Mouse (Mus musculus) spleen, adult 2 months (tissue): ENCODE data around the gene Casq2. TPM values are rescaled to one million over a fixed set of nuclear protein-coding genes. Genes with fewer than 3 reads are reported as not detected.

ENCODE experiments used
- DNase-seq, 2 experiments: peaks; one replicate each; pipeline versions ENCODE4 v3.0.0 to v3.0.0-alpha.2; 2012 to 2021; ENCODE audit warnings: low spot score in 2 of 2, low read depth in 1 of 2
- H3K27ac ChIP-seq: fragments of 200-500 bp; 2 replicates; pipeline ENCODE4 v1.5.1; 2012; ENCODE audit warnings: low read length, inconsistent platforms; ENCODE audit not compliant: insufficient read depth
- H3K27me3 ChIP-seq: fragments of 200-500 bp; 2 replicates; pipeline ENCODE4 v1.6.1; 2012; ENCODE audit warnings: mild to moderate bottlenecking, moderate library complexity, low read length, inconsistent platforms; ENCODE audit not compliant: control insufficient read depth, insufficient read depth
- H3K36me3 ChIP-seq: fragments of 200-500 bp; 2 replicates; pipeline ENCODE4 v1.6.1; 2012; ENCODE audit warnings: mild to moderate bottlenecking, low read length, inconsistent platforms; ENCODE audit not compliant: control insufficient read depth, insufficient read depth
- H3K4me1 ChIP-seq: fragments of 200-500 bp; 2 replicates; pipeline ENCODE4 v1.6.1; 2011; ENCODE audit warnings: inconsistent platforms; ENCODE audit not compliant: control insufficient read depth, insufficient read depth, insufficient read length
- H3K4me3 ChIP-seq: fragments of 200-500 bp; 2 replicates; pipeline ENCODE4 v1.5.1; 2011; ENCODE audit warnings: mild to moderate bottlenecking, inconsistent platforms; ENCODE audit not compliant: insufficient read depth, insufficient read length; ENCODE audit errors: extremely low read depth
- CTCF ChIP-seq: fragments of 200-500 bp; IDR thresholded peaks from 2 replicates; pipeline ENCODE4 v1.5.1; 2011; ENCODE audit warnings: mild to moderate bottlenecking, inconsistent platforms; ENCODE audit not compliant: insufficient read depth, insufficient read length, insufficient replicate concordance; ENCODE audit errors: extremely low read depth
- POLR2A ChIP-seq: fragments of 200-500 bp; IDR thresholded peaks from 2 replicates; pipeline ENCODE4 v1.6.1; 2011; ENCODE audit warnings: low read depth, low read length, inconsistent platforms
- WGBS: fragments of 180-500 bp; shearing (Covaris S2); methylation state at CpG from one replicate; pipeline ENCODE4 v1.1.7; 2018; 5-methylcytosine and 5-hydroxymethylcytosine counted together
- polyA plus RNA-seq: library from polyadenylated mRNA; depleted of rRNA; stranded (reverse); fragments of >200 nt; gene quantifications from 2 replicates; pipeline ENCODE4 v1.2.3, GENCODE M21; 2012; rRNA removed

Casq2 gene
- polyA plus RNA-seq: 0.21 and 0.45 TPM in 2 replicates

- H3K4me3 ChIP-seq: no peak within 1 kb of the TSS
- DNase-seq: no peak
- H3K27me3 ChIP-seq: no peaks in the 10 kb centered on the region
- H3K4me1 ChIP-seq: no peaks in the 10 kb centered on the region
- WGBS: 73% methylated on average over 4 of the region's 4 CpGs
- no peak for TF ChIP-seq CTCF
- no peak for TF ChIP-seq POLR2A
- H3K27ac ChIP-seq: no peak within 1 kb of the TSS
- H3K36me3 ChIP-seq: no peaks in the 10 kb centered on the region
Observed at GRCm38 (mm10) chr3:102086283-102086682, at the start of gene Casq2. Gene Casq2 (plus strand): TSS chr3:102086415.

- Histone ChIP-seq H3K27ac (no peak overlapping the region), H3K36me3 (no peaks in the 10 kb centered on the region), H3K4me1 (no peaks in the 10 kb centered on the region), H3K4me3 (no peak overlapping the region), H3K27me3 (no peaks in the 10 kb centered on the region)
- TF ChIP-seq POLR2A (no peak), CTCF (no peak)
- no peak for DNase-seq
- WGBS: 81% methylated on average over 5 of the region's 5 CpGs
Observed at GRCm38 (mm10) chr3:102037806-102038205, 48.4 kb upstream of the Casq2 start.

- no peaks in the 10 kb centered on the region for H3K36me3 ChIP-seq
- DNase-seq: no peak
- 75% methylated on average over 6 of the region's 6 CpGs for WGBS
- no peak overlapping the region for H3K4me3 ChIP-seq
- H3K27ac ChIP-seq: no peak overlapping the region
- H3K27me3 ChIP-seq: no peaks in the 10 kb centered on the region
- no peaks in the 10 kb centered on the region for H3K4me1 ChIP-seq
- no peak for TF ChIP-seq POLR2A
- TF ChIP-seq CTCF: no peak
Observed at GRCm38 (mm10) chr3:102038608-102039007, 47.6 kb upstream of the Casq2 start.

DNA sequence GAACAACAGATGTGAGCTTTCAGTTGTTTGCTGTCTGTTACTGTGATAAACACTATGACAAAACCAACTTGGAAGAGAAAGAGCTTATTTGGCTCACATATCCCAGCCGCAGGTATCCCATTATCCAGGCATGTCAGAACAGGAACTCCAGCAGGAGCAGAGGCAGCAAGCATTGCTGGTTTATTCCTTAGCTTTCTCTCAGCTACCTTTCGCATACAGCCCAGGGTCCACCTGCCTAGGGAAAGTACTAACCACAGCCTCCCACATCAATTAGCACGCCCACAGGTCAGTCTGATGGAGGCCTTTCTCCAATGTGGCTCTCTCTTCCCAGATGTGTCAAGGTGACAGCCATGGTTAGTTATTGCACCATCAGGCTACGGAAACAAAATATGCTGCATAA lies 44.6 kb upstream of the Casq2 start:
- H3K27me3 ChIP-seq: no peaks in the 10 kb centered on the region
- H3K4me3 ChIP-seq: no peak overlapping the region
- H3K4me1 ChIP-seq: no peaks in the 10 kb centered on the region
- no peaks in the 10 kb centered on the region for H3K36me3 ChIP-seq
- no peak for TF ChIP-seq CTCF
- no peak for DNase-seq
- H3K27ac ChIP-seq: no peak overlapping the region
- 89% methylated on average over 4 of the region's 4 CpGs for WGBS

- WGBS: 41% methylated on average over 3 of the region's 3 CpGs
- DNase-seq: no peak
- no peaks in the 10 kb centered on the region for H3K4me1 ChIP-seq
- no peak for TF ChIP-seq CTCF
- TF ChIP-seq POLR2A: no peak
- no peaks in the 10 kb centered on the region for H3K27me3 ChIP-seq
- no peaks in the 10 kb centered on the region for H3K36me3 ChIP-seq
- no peak overlapping the region for H3K4me3 ChIP-seq
- no peak overlapping the region for H3K27ac ChIP-seq
Observed at GRCm38 (mm10) chr3:102045071-102045470, 41.1 kb upstream of the Casq2 start.

DNA sequence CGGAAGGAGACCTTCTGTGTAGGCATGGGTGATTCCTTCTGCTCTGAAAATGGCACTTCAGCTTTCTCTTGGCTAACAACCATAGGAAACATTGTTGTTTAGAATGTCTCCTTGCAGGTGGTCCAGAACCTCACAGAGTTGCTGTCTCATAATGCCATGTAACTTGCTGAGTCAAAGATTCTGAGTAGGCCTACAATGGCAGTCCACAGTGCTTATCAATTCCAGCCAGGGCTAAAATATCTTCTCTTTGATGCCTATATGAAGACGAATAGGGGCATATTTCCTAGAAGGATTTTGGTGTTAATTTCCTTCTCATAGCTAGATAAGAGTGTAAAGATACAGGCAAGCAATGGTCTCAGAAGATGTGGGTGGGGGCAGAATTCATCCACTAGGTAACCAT lies 38.7 kb upstream of the Casq2 start:
- no peaks in the 10 kb centered on the region for H3K27me3 ChIP-seq
- no peak for DNase-seq
- no peak overlapping the region for H3K27ac ChIP-seq
- no peaks in the 10 kb centered on the region for H3K36me3 ChIP-seq
- H3K4me1 ChIP-seq: no peaks in the 10 kb centered on the region
- TF ChIP-seq POLR2A (no peak), CTCF (no peak)
- no peak overlapping the region for H3K4me3 ChIP-seq
- 89% methylated on average over 2 of the region's 2 CpGs for WGBS

DNA sequence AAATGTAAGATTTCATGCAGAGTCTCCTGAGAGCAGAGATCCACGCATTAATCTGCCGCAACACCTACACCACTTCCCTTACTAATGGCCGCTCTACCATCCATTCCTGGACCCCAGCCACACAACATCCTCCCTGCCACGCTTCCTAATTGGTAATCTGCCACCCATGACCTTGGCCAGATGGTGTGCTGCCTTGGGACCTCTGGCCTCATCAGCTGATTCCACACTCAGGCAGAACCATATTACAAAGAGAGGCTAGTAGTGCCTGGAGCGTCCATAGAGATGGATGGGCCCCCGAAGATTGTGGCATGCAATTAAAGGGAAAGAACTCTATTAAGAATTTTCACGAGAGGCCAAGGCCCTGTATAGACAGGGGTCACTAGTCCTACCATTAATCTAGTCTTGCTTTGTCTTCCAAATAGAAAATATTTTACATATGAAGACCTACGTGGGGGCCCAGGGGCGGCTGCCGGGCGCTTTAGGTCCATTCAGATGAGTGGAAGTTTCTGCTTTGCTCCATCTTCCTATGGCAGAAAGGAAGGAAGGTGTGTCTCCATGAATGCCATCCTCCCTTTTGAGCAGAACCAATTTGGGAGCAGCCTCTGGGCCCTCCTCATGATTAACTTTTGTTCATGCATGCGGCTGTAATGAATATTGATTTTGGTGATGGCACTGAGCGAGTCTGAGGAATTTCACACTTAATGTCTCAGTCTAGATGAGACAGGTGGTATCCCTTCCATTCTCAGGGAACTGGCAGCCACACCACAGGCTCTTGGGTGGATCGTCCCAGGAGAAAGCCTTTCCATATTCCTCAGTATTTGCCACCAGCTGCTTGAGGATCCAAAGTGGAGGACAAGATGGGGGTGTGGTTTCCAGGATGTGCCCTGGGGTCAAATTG lies 36.8 kb upstream of the Casq2 start:
- no peak for TF ChIP-seq POLR2A
- TF ChIP-seq CTCF: no peak
- H3K27ac ChIP-seq: no peak overlapping the region
- H3K4me1 ChIP-seq: no peaks in the 10 kb centered on the region
- 87% methylated on average over 14 of the region's 14 CpGs for WGBS
- no peaks in the 10 kb centered on the region for H3K27me3 ChIP-seq
- H3K36me3 ChIP-seq: no peaks in the 10 kb centered on the region
- no peak for DNase-seq
- no peak overlapping the region for H3K4me3 ChIP-seq
